Mouse (Mus musculus): ENCODE measurements around the gene 3110009E18Rik. TPM values are rescaled to one million over a fixed set of nuclear protein-coding genes. Genes with fewer than 3 reads are reported as not detected.

The 3110009E18Rik gene
- total RNA-seq, 2 experiments from 2014 or later: 3.3 to 6.6 TPM

DNA sequence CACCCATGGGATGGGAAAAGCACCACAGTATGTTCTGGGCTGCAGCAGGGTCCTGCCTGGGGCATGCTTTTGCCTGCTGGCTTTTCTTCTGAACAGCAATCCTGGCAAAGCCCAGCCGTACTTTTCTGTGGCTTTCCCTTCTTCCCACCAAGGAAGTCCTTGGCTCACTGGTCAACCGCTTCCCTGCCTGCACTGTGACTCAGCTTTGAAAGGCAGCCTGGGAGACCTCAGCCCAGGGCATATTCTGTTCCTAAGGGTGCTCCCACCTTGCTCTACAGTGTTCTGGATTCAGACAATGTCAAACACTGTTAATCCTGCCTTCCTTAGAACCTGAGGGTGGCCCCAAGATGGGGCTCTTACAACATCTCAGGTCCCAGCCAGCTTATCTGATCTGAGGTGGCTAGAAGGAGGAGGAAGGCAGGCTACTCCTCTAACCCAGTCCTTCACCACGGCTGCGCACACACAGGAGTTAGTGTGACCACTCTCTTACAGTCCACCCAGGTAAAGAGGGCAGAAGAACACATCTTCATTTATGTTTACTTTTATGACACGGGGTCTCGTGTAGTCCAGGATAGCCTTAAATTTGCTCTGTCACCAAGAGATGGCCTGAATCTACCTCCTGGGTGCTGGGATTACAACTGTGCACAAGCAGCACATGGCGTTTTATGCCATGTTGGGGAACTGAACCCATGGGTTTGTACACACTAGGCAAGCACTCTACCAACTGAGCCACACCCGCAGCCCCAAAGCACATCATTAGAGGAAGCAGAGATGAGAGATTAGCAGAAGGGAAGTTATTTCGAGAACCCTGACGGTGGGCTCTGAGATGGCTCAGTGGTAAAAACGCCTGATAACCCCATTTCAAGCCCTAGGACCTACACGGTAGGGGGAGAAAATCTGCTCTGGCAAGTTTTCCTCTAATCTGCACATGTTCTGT is 8.5 kb upstream of the 3110009E18Rik start:
- no peak for TF ChIP-seq CTCF (IDR thresholded peaks at IDR 0.05)
- intact Hi-C loops (cut with DNase I): loop anchor here (10.0 kb wide), 1 partner anchor 278 kb away; the partner anchor contains the start of gene Ptpn4
- DNase-seq: no peak
- no peak overlapping the region for H3K4me3 ChIP-seq
- no peak overlapping the region for H3K27ac ChIP-seq

DNA sequence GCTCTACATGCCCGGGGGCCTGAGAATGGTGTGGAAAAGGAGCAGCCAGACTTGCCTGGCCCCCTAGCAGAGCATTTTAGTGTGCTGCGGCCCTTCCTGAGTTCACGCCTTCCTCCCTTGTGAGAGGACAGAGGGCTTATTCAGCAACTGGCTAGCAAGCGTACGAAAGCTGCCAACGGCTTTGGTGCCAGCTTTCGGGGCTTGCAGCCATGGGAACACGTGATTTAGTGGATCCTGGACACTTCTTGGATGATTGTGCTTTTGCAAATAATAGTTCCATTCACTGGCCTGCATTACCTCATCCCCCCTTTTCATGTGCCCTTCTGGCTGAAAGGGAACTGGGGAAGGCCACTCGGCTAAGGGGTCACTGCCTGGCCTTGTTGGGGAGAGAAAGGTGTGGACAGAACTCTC is 5.3 kb upstream of the 3110009E18Rik start:
- Histone ChIP-seq H3K27ac (peak overlapping the region; percentile 77), H3K4me3 (no peak overlapping the region)
- TF ChIP-seq CTCF (IDR thresholded peaks at IDR 0.05): no peak
- peak; percentile 81 for DNase-seq
- intact Hi-C loops (cut with DNase I): loop anchor here (10.0 kb wide), 1 partner anchor 281 kb away; the partner anchor contains the start of gene Ptpn4

DNA sequence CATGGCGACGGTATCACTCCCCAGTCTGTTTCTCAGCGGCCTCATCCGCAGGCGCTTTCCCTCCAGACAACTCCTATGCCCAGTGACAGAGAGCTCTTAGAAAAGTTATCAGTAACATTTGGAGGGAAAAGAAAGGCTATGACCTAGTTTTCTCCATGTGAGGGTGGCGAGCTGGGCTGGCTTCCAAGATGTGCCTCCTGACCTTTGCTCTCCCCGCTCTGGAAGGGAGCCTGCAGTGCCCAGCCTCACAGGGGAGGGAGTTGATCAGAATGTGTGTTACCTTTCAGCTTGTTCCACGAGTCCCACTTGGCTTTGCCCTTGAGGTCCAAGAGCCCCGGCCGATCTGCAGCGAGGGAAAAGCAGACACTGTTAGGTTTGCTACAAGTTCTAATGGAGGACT is 4.9 kb upstream of the 3110009E18Rik start:
- peak overlapping the region; percentile 77 for H3K27ac ChIP-seq
- no peak for TF ChIP-seq CTCF (IDR thresholded peaks at IDR 0.05)
- DNase-seq: peak; percentile 66
- H3K4me3 ChIP-seq: no peak overlapping the region
- intact Hi-C loops (cut with DNase I): loop anchor here (10.0 kb wide), 1 partner anchor 281 kb away; the partner anchor contains the start of gene Ptpn4

DNA sequence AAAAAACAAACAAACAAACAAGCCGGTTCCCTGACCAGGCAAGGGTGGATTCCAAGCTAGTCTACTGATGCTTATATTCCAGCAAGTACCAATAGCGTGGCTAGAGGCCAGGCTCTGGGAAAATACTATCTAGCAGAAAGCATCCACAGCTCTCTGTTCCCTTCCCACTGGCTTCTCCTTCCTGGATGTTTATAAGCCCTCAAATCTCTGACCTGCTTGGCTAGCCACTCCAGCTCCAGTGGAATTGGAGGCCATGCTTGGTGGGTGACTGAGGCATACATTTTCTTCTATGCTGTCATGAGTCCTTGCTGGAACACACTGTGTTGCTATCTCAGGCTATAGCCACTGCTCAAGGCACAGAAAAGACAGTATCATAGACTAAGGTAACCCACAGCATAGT is 2.1 kb upstream of the 3110009E18Rik start:
- intact Hi-C loops (cut with DNase I): loop anchor here (10.0 kb wide), 1 partner anchor 284 kb away; the partner anchor contains the start of gene Ptpn4
- DNase-seq: no peak
- Histone ChIP-seq H3K27ac (peak overlapping the region; percentile 94), H3K4me3 (peak overlapping the region; percentile 92)
- no peak for TF ChIP-seq CTCF (IDR thresholded peaks at IDR 0.05)

DNA sequence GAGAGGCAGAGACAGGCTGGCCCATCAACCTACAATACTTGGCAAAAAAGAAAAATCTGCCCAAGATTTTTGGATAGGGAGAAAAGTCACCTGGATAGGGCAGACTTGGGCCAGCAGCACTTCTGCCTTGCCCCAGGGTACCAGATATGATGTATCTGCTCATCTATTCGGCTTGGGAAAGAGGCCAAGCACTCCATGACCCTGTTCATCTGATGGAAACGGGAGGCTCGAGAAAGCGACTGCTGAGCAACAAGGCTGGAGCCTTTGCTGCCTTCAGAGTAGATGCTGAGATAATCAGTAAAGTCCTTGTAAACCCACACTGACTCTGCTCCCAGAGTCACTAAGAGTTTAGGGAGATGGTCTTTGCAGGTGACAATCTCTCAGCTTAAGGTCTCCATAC is 1.6 kb upstream of the 3110009E18Rik start:
- DNase-seq: no peak
- intact Hi-C loops (cut with DNase I): loop anchor here (10.0 kb wide), 1 partner anchor 285 kb away; the partner anchor contains the start of gene Ptpn4
- TF ChIP-seq CTCF (IDR thresholded peaks at IDR 0.05): no peak
- peak overlapping the region; percentile 94 for H3K27ac ChIP-seq
- peak overlapping the region; percentile 92 for H3K4me3 ChIP-seq

DNA sequence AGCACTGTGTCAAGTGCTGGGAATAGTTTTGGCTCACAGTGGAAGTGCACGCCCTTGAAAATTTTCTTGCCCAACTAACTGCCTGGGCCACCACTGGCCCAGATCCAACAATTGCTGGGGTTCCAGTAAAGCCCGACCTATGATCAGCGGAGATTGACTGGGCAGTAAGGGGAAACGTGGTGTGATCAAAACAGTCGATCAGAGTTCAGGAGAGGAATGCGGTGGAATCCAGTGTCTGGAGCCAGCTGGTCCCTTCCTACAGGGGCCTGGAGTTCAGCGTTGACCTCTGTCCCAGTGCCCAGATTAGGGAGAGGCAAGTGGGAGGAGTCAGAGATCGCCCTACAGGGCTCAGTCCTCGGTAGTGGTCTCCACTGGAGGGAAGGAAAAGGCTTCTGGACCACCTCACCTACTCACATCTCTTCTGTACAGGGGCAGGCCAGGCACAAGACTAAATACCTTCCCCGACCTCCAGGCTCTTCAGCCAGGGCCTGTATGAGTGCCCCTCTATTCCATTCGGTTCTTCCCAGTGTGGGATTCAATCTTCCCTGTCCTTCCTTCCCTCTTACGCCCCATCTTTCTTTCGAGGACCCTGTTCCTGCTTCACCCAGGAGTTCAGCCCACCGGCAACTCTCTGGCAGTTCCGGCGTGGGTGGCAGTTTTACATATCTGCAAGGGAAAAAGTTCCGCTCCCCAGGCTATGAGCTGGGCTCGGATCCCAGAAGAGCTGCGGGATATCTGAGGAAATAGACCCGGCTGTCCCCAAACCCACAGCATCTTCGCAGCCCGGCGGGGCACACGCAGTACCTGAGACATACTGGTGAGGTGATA is 632 bp upstream of the 3110009E18Rik start:
- TF ChIP-seq CTCF (IDR thresholded peaks at IDR 0.05): no peak
- intact Hi-C loops (cut with DNase I): no loop called here
- peak overlapping the region; percentile 94 for H3K27ac ChIP-seq
- H3K4me3 ChIP-seq: peak overlapping the region; percentile 92
- DNase-seq: peak; percentile 72

DNA sequence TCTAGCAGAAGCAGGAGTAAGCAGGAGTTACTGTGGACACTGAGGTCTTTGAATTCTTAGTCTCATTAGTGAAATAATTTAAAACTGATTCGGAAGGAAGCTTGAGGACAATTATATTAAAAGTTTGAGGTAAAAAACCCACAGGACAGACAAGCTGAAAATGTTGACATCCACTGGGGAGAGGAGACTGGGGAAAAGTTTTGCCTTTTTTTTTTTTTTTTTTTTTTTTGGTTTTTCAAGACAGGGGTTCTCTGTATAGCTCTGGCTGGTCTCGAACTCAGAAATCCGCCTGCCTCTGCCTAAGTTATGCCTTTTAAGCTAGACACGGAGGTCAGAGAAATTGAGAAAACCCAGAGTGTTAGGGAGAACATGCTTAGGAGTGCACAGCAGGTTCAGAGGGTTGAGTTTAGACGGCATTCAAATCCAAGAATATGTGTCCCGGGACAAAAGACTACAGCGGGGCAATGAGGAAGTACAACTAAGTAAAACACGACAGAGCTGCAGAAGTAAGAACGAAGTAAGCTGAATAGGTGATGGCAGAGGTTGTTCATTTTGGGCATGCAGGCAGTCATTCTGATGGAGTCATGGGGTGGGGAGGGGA is 1.0 kb downstream of the 3110009E18Rik start:
- intact Hi-C loops (cut with DNase I): loop anchor here (2.0 kb wide), 1 partner anchor 21 kb away; no protein-coding TSS in a partner anchor
- no peak for TF ChIP-seq CTCF (IDR thresholded peaks at IDR 0.05)
- Histone ChIP-seq H3K4me3 (peak overlapping the region; percentile 92), H3K27ac (peak overlapping the region; percentile 94)
- DNase-seq: no peak

DNA sequence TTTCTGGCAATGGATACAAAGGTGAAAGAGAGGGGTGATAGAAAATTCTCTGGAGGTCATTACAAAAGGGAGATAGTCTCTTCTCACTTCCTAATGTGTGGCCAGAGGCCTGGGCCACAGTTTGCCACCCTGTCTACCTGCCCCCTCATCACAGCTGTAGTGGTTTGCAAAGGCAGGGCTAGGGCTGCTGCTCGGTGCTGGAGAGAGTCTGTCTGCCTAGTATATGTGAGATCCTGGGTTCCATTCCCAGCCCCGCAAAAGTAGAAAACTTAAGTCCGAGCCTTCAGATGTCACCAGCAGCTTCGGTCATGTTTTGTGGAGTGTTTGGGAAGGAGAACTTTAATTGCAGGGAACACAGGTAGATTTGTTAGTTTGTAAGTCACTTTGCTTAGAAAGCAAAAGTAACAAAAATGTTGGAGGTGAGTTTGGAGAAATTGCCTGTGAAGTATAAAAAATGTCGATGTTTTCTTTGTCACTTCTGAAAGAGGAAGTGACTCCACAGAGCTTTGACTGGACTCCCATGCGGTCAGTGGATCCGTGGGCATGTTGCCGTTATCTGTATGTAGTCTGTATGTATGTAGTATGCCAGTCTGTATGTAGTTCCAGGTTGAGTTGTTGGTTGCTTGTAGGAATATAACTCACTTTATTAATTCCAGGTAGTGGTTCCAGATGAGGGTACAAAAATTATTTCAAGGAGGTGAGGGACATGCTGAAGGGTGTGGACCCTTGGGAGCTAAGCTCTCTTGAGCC is 1.8 kb downstream of the 3110009E18Rik start:
- Histone ChIP-seq H3K27ac (0 out of 2 replicates have a peak overlapping the region, but pooled peaks have one; percentile 94), H3K4me3 (no peak overlapping the region)
- DNase-seq: no peak
- intact Hi-C loops (cut with DNase I): loop anchor here (2.0 kb wide), 1 partner anchor 20 kb away; no protein-coding TSS in a partner anchor
- no peak for TF ChIP-seq CTCF (IDR thresholded peaks at IDR 0.05)

DNA sequence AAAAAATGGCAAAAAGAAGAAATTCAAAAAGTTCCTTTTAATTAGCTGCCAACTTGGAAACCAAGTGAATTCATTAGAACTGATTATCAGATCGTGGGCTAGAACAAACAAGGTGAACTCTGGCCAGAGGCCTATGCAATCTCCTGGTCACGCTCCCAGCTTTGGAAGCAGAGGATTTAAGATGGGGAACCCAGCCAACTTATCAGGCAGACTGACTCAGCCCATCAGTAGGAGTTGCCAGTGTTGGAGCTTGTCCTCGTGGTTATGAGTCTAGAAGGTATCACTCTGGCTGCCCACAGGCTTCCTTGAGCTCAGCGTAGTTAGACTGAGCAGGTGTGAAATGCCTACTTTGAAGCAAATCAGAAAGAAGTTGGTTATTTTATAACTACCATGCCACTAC is 3.9 kb downstream of the 3110009E18Rik start:
- no peak for TF ChIP-seq CTCF (IDR thresholded peaks at IDR 0.05)
- no peak for DNase-seq
- intact Hi-C loops (cut with DNase I): no loop called here
- Histone ChIP-seq H3K27ac (no peak overlapping the region), H3K4me3 (no peak overlapping the region)

DNA sequence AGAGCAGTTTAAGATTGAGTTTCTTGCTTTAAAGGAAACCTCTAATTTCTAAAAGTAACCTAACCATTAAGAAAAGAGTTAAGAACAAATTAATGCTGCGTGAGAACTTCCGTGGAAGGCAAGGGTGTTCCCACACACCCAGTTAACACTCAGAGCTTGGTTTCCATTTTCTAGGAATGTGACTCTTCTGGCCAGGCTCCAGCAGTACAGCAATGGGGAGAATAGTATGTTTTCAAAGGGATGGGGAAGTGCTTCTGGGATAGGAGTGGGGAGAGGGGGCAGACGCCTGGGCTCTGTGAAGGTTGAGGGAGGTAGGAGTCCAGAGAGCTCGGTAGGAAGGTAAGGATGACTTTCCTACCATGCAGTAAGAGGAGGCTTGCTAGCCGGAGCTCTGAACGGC is 4.5 kb downstream of the 3110009E18Rik start:
- TF ChIP-seq CTCF (IDR thresholded peaks at IDR 0.05): no peak
- no peak for DNase-seq
- intact Hi-C loops (cut with DNase I): no loop called here
- no peak overlapping the region for H3K4me3 ChIP-seq
- H3K27ac ChIP-seq: no peak overlapping the region

DNA sequence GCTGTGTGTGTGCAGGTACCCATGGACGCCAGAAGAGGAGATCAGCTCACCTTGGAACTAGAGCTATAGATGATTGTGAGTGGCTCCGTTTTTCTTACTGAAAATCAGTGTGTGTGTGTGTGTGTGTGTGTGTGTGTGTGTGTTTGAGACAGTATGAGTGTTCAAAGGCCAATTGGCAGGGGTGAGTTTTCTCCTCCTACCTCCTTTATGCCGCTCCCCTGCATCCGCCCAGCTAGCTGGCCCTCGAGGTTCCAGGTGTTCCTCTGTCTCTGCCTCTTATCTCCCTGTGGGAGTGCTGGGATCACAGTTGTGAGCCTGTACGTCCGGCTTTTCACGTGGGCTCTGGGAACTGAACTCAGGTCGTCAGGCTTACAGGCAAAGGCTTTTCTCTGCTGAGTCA is 5.3 kb downstream of the 3110009E18Rik start:
- no peak for TF ChIP-seq CTCF (IDR thresholded peaks at IDR 0.05)
- intact Hi-C loops (cut with DNase I): no loop called here
- Histone ChIP-seq H3K4me3 (no peak overlapping the region), H3K27ac (no peak overlapping the region)
- DNase-seq: no peak
